Mouse (Mus musculus): ENCODE data around the gene Eif3b. TPM values are rescaled to one million over a fixed set of nuclear protein-coding genes. Genes with fewer than 3 reads are reported as not detected.

Eif3b gene
- 10 to 100 TPM; 81.7 to 88.9 TPM for total RNA-seq (2021)
- long read RNA-seq, experiment 1, transcript Eif3b-201 (19 exons, 2,945 nt): major isoform, 210 of 233 reads
- long read RNA-seq, experiment 1, partial matches to known transcripts: 19 of 233 reads
- long read RNA-seq, experiment 1, other reads (novel, unspliced or antisense): 4 of 233 reads
- long read RNA-seq, experiment 2, transcript Eif3b-201 (19 exons, 2,945 nt): major isoform, 263 of 275 reads
- long read RNA-seq, experiment 2, partial matches to known transcripts: 5 of 275 reads
- long read RNA-seq, experiment 2, other reads (novel, unspliced or antisense): 7 of 275 reads

GRCm38 (mm10) chr5:140418489-140419441 is at the start of gene Eif3b:
Eif3b (plus strand) TSS chr5:140419328.
- DNase-seq: peak; percentile 90
- intact Hi-C loops (cut with DNase I; ENCODE audit: low total_unique reads): loop anchor here (10.0 kb wide), 1 partner anchor 584 kb away; no protein-coding TSS in a partner anchor

- no peak for DNase-seq
- intact Hi-C loops (cut with DNase I; ENCODE audit: low total_unique reads): no loop called here
Measured at GRCm38 (mm10) chr5:140369466-140369865, 49.7 kb upstream of the Eif3b start.

GRCm38 (mm10) chr5:140370446-140371254 is 48.5 kb upstream of the Eif3b start:
- DNase-seq: no peak

GRCm38 (mm10) chr5:140371671-140372070 is 47.5 kb upstream of the Eif3b start:
- DNase-seq: no peak
- intact Hi-C loops (cut with DNase I; ENCODE audit: low total_unique reads): no loop called here

More at GRCm38 (mm10) chr5:140370446-140371254, 48.5 kb upstream of the Eif3b start:
- intact Hi-C loops (cut with DNase I; ENCODE audit: low total_unique reads): no loop called here

- intact Hi-C loops (cut with DNase I; ENCODE audit: low total_unique reads): no loop called here
- DNase-seq: no peak
Measured at GRCm38 (mm10) chr5:140373711-140374110, 45.4 kb upstream of the Eif3b start.

GRCm38 (mm10) chr5:140374226-140374625 is 44.9 kb upstream of the Eif3b start:
- intact Hi-C loops (cut with DNase I; ENCODE audit: low total_unique reads): no loop called here
- DNase-seq: no peak

GRCm38 (mm10) chr5:140375249-140375829 is 43.8 kb upstream of the Eif3b start:
- DNase-seq: no peak
- intact Hi-C loops (cut with DNase I; ENCODE audit: low total_unique reads): no loop called here

- intact Hi-C loops (cut with DNase I; ENCODE audit: low total_unique reads): no loop called here
- peak; percentile 29 for DNase-seq
Measured at GRCm38 (mm10) chr5:140378121-140378853, 40.8 kb upstream of the Eif3b start.

GRCm38 (mm10) chr5:140379299-140379698 is 39.8 kb upstream of the Eif3b start:
- intact Hi-C loops (cut with DNase I; ENCODE audit: low total_unique reads): no loop called here
- peak; percentile 16 for DNase-seq

- DNase-seq: no peak
- intact Hi-C loops (cut with DNase I; ENCODE audit: low total_unique reads): no loop called here
Measured at GRCm38 (mm10) chr5:140381156-140381555, 38.0 kb upstream of the Eif3b start.

GRCm38 (mm10) chr5:140382688-140383087 is 36.4 kb upstream of the Eif3b start:
- no peak for DNase-seq
- intact Hi-C loops (cut with DNase I; ENCODE audit: low total_unique reads): no loop called here

GRCm38 (mm10) chr5:140383559-140383958 is 35.6 kb upstream of the Eif3b start:
- no peak for DNase-seq
- intact Hi-C loops (cut with DNase I; ENCODE audit: low total_unique reads): no loop called here

- intact Hi-C loops (cut with DNase I; ENCODE audit: low total_unique reads): no loop called here
- DNase-seq: no peak
Measured at GRCm38 (mm10) chr5:140384462-140384861, 34.7 kb upstream of the Eif3b start.

GRCm38 (mm10) chr5:140387236-140387635 is 31.9 kb upstream of the Eif3b start:
- DNase-seq: no peak
- intact Hi-C loops (cut with DNase I; ENCODE audit: low total_unique reads): no loop called here

- DNase-seq: no peak
- intact Hi-C loops (cut with DNase I; ENCODE audit: low total_unique reads): no loop called here
Measured at GRCm38 (mm10) chr5:140387816-140388510, 31.2 kb upstream of the Eif3b start.

GRCm38 (mm10) chr5:140388588-140389576 is 30.2 kb upstream of the Eif3b start, which contains the start of gene Snx8:
Snx8 (minus strand) TSS chr5:140389262.
- intact Hi-C loops (cut with DNase I; ENCODE audit: low total_unique reads): no loop called here
- peak; percentile 98 for DNase-seq

- no peak for DNase-seq
- intact Hi-C loops (cut with DNase I; ENCODE audit: low total_unique reads): no loop called here
Measured at GRCm38 (mm10) chr5:140389647-140390046, 29.5 kb upstream of the Eif3b start.
